Mouse (Mus musculus) cerebellum, adult 2 months (tissue): ENCODE measurements around the gene BC017158. TPM values are rescaled to one million over a fixed set of nuclear protein-coding genes. Genes with fewer than 3 reads are reported as not detected.
A peak's percentile ranks its signal among the peaks of the same experiment; 100 is the strongest.

Experiments
- DNase-seq, 2 experiments: peaks; one replicate each; pipeline ENCODE4 v3.0.0; 2021
- H3K27ac ChIP-seq: fragments of 200-500 bp; 2 replicates; pipeline ENCODE4 v1.5.1; 2012; ENCODE audit warnings: low read length, control low read depth, inconsistent platforms; ENCODE audit not compliant: insufficient read depth
- H3K27me3 ChIP-seq: fragments of 200-500 bp; 2 replicates; pipeline ENCODE4 v1.6.1; 2012; ENCODE audit warnings: inconsistent platforms, mild to moderate bottlenecking, low read length, moderate library complexity; ENCODE audit not compliant: control insufficient read depth, insufficient read depth
- H3K4me1 ChIP-seq: fragments of 200-500 bp; 2 replicates; pipeline ENCODE4 v1.6.1; 2011; ENCODE audit warnings: low read length; ENCODE audit not compliant: control insufficient read depth, insufficient read depth
- H3K4me3 ChIP-seq: fragments of 200-500 bp; replicated peaks from 2 replicates; pipeline ENCODE3; 2011; ENCODE audit warnings: mild to moderate bottlenecking, low read depth, low read length, control low read depth; ENCODE audit not compliant: insufficient read depth
- CTCF ChIP-seq: fragments of 200-500 bp; IDR thresholded peaks from 2 replicates; pipeline ENCODE4 v1.5.1; 2011; ENCODE audit warnings: low read depth, mild to moderate bottlenecking, control low read depth, low read length, moderate library complexity, borderline replicate concordance; ENCODE audit not compliant: insufficient read depth
- POLR2A ChIP-seq: fragments of 200-500 bp; IDR thresholded peaks from 2 replicates; pipeline ENCODE4 v1.6.1; 2011; ENCODE audit warnings: low read length, control low read depth, borderline replicate concordance; ENCODE audit not compliant: insufficient read depth
- WGBS: fragments of 180-500 bp; shearing (Covaris S2); methylation state at CpG from one replicate; pipeline ENCODE4 v1.1.7; 2018; 5-methylcytosine and 5-hydroxymethylcytosine counted together
- polyA plus RNA-seq: library from polyadenylated mRNA; depleted of rRNA; stranded (reverse); fragments of >200 nt; gene quantifications from 2 replicates; pipeline ENCODE4 v1.2.3, GENCODE M21; 2012

BC017158 gene
- polyA plus RNA-seq, 1 experiment = 35.4 TPM

DNA sequence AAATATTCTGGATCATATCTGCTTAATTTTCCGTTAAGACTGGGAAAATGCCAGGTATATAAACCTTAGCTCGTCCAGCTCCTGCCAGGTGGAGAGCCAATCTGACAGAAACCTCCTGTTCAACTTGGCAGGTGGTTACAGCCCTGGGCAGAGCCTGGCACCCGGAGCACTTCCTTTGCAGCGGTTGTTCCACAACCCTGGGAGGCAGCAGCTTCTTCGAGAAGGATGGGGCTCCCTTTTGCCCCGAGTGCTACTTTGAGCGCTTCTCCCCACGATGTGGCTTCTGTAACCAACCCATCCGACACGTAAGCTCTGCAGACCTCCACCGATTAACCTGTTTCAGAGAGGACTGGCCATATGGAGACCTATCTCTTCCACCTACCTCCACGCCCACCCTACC is 46.0 kb downstream of the BC017158 start:
- peak; percentile 53 to 74 for DNase-seq
- WGBS = 11% methylated on average over 12 of the region's 12 CpGs
- Histone ChIP-seq H3K4me1 (peaks cover 17% of the 10 kb centered on the region; the same call in 1 of the 2 replicates), H3K27me3 (no peaks in the 10 kb centered on the region), H3K27ac (no peak overlapping the region), H3K4me3 (no peak overlapping the region)
- TF ChIP-seq POLR2A (no peak), CTCF (no peak)

DNA sequence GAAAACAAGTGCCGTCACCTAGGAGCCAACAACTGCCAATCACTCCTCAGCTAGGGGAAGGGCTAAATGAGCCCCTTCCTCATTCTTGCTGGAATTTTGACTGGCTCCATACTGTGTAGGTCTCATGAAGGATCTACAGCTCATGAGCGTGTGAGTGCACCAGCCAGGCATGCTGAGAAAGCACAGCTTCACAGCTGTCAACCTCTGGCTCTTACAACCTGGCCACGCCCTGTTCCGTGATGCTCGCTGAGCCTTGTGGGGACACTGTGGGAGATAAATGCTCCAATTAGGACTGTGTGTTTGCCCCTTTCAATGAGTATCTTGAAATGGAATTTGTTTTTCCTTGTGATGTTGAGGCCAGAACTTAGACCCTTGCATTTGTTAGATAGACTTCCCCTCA is 48.0 kb downstream of the BC017158 start:
- no peak overlapping the region for H3K4me3 ChIP-seq
- WGBS = 88% methylated on average over 5 of the region's 5 CpGs
- TF ChIP-seq CTCF = no peak
- TF ChIP-seq POLR2A = no peak
- DNase-seq = no peak
- H3K4me1 ChIP-seq = peaks cover 27% of the 10 kb centered on the region; the same call in 1 of the 2 replicates
- H3K27ac ChIP-seq = no peak overlapping the region
- no peaks in the 10 kb centered on the region for H3K27me3 ChIP-seq

DNA sequence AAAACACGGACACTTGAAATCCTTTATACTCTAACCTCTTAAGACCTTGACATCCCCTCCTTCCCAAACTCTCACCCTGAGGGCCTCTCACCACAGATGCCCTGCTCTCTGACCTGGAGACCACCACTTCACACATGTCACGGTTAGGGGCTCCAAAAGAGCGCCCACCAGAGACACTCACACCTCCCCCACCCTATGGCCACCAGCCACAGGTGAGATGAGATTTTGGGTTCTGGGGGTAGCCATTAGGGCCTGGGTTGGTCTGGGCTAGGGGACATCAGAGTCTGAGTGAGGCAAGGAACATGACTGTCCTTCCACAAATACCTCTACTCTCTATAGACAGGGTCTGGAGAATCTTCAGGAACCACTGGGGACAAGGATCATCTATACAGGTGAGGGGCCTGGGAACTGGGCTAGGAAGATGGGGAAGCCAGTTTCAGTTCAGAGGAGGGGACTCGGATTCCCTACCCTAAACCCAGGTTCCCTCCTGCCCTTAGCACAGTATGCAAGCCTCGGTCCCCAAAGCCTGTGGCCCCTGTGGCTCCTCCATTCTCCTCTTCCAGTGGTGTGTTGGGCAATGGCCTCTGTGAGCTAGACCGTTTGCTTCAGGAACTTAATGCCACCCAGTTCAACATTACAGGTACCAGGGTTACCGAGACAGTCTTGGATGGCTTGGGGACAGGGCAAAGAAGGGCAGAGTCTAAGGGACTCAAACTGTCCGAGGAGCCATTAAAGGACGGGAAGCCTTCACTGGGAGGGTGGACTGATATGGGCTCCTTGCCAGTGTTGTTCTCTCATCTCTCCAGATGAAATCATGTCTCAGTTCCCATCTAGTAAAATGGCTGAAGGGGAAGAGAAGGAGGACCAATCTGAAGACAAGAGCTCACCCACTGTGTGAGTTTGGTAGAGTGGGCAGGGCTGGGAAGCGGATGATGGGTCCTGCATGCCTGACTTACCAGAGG is 49.6 kb downstream of the BC017158 start:
- H3K4me1 ChIP-seq = peaks cover 29% of the 10 kb centered on the region; the same call in 1 of the 2 replicates
- DNase-seq = no peak
- 88% methylated on average over 10 of the region's 10 CpGs for WGBS
- no peak overlapping the region for H3K4me3 ChIP-seq
- no peak for TF ChIP-seq CTCF
- no peak for TF ChIP-seq POLR2A
- H3K27me3 ChIP-seq = no peaks in the 10 kb centered on the region
- H3K27ac ChIP-seq = no peak overlapping the region

DNA sequence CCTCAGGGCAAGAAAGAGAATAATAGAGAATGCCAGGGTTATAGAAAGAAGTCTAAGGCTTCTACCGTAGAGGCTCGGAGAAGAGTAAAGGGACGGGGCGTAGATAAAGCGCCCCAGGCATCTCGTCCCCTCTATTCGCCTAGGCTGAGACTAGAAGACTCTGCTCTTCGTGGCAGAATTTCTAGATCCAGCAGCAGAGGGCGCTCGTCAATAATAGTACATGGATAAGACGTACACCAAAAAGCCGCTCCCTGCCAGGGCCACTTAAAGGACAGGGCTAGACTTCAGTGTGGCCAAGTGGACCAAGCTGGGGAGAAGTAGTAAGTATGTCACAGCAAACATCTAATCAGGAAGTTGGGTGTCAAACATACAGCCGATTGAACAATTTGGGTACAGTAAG is 50.5 kb downstream of the BC017158 start:
- H3K4me3 ChIP-seq = peak overlapping the region; percentile 68
- 2% methylated on average over 13 of the region's 13 CpGs for WGBS
- H3K4me1 ChIP-seq = peaks cover 22% of the 10 kb centered on the region; the same call in 1 of the 2 replicates
- peak overlapping the region; percentile 48; the same call in 1 of the 2 replicates for H3K27ac ChIP-seq
- peak; percentile 85 to 87 for DNase-seq
- TF ChIP-seq POLR2A (no peak; the same call in 1 of the 2 replicates), CTCF (peak; percentile 67)
- H3K27me3 ChIP-seq = no peaks in the 10 kb centered on the region

DNA sequence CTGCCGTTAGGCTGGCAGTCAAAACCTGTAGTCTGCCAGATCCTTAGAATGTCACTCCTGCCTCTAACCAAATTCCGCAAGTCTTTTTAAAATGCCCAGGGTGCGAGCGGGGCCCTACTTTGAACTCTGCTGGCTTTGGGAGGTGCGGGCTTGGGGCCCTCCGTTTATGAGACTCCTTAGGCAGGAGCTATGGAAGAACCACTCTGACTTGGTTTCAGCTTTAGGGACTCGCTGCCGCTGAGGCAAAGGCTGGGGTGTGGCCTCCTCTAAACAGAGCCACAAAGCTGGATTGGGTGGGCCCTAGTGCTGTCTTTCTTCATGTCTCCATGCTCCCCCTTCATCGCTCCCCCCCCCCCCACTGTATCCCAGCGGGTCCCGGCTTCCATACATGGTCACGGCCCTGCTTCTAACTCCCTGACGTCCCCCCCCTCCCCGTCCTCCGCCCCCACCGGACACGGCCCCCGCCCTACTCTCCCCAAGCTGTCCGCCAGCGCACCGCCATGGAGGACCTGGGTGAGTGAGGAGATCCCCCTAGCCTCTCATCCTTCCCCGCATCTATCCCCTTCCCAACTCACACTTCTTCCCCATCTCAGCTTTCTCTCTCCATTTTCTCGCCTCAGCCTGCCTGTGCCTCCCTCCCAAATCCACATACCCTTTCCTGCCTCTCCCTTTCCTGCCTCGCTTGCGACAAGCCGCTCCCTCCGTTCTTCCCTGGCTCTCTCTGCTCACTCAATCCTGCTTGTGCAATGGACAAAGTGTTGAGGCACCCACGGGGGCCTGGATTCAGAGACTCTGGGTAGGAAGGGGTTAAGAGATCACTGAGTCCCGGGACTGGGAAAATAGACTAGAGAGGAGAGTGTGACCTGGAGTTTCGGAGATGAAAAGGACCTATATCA is 51.2 kb downstream of the BC017158 start, which contains the start of gene Tgfb1i1:
Gene Tgfb1i1 (plus strand): TSS at position 317 of the 896 bp plus-strand sequence.
- peak; percentile 51 to 66 for DNase-seq
- Histone ChIP-seq H3K27ac (peak within 1 kb of the TSS; percentile 48), H3K4me1 (peaks cover 18% of the 10 kb centered on the region; the same call in 1 of the 2 replicates), H3K27me3 (no peaks in the 10 kb centered on the region), H3K4me3 (peak within 1 kb of the TSS; percentile 68)
- TF ChIP-seq CTCF (no peak), POLR2A (peak; percentile 7; the same call in 1 of the 2 replicates)
- WGBS = 1% methylated on average over 30 of the region's 30 CpGs

DNA sequence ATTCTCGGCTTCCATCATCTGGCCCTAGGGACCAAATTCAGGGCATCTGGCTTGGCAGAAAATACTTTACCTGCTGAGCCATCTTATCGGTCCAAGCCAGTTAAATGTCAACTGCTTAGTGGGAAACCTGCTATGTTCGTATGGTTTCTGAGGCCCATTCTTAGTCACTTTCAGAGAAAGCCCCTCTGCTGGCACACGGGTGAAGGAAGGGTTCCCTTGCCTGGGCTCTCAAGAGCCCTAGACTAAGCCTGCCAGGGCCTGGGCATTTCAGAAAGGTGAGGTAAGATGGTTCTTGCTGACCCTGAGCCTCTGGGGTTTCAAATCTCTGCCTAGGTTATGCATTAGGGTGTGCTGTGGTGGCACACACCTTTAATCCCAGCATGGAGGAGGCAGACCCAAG is 52.4 kb downstream of the BC017158 start:
- Histone ChIP-seq H3K4me1 (peaks cover 12% of the 10 kb centered on the region; the same call in 1 of the 2 replicates), H3K27ac (no peak overlapping the region), H3K27me3 (no peaks in the 10 kb centered on the region), H3K4me3 (no peak overlapping the region)
- TF ChIP-seq POLR2A (no peak), CTCF (no peak)
- 17% methylated on average over 4 of the region's 4 CpGs for WGBS
- DNase-seq = no peak

DNA sequence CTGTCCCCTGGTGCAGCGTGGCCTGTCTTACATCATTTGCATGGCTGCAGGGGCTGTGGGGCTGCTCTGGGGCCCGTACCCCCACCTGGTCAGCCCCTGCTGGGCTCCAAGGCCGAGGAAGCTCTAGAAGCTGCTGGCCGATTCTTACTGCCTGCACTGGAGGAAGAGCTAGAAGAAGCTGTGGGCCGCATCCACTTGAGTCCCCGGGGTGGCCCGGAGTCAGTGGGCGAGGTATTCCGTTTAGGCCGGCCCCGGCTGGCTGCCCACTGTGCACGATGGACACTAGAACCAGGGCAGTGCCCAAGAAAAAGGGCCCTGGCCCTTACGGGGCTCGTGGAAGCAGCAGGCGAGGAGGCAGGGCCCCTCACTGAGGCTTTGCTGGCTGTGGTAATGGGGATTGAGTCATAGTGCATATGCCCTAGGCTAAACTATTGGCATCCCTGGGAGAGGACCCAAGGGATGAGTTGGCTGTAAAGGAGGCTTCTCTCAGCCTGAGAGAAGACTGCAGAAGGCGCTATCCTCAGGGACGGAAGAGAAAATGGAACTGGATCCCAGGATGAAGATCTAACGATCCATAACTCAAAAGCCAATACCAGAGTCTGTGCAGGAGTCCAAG is 53.5 kb downstream of the BC017158 start:
- WGBS = 78% methylated on average over 18 of the region's 18 CpGs
- DNase-seq = no peak
- H3K27me3 ChIP-seq = no peaks in the 10 kb centered on the region
- no peak overlapping the region for H3K4me3 ChIP-seq
- peaks cover 19% of the 10 kb centered on the region for H3K4me1 ChIP-seq
- TF ChIP-seq CTCF = no peak
- no peak for TF ChIP-seq POLR2A
- no peak overlapping the region for H3K27ac ChIP-seq

DNA sequence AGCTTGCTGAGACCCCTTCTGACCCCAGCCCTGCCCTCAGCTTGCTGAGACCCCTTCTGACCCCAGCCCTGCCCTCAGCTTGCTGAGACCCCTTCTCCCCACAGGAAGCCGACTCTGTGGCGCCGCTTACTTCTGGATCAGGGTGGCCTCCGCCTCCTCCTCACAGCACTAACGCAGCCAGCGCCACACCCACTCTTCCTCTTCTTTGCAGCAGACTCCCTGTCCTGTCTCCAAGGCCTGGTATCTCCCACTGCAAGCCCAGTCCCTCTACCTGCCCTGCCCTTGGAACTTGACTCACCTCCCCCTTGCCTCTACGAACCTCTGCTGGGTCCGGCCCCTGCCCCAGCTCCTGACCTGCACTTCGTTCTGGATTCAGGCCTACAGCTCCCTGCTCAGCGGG is 54.0 kb downstream of the BC017158 start:
- WGBS = 74% methylated on average over 10 of the region's 10 CpGs
- Histone ChIP-seq H3K27ac (no peak overlapping the region), H3K27me3 (no peaks in the 10 kb centered on the region), H3K4me3 (no peak overlapping the region), H3K4me1 (peaks cover 19% of the 10 kb centered on the region)
- TF ChIP-seq CTCF (no peak), POLR2A (no peak)
- no peak for DNase-seq
